Mouse (Mus musculus) testis, adult 2 months (tissue): Measurements from ENCODE around the gene Wfdc12.

Experiments used
- CTCF ChIP-seq: fragments of 200-500 bp; IDR thresholded peaks from 2 replicates; pipeline ENCODE4 v1.5.1; 2012; ENCODE audit warnings: low read depth, mild to moderate bottlenecking, inconsistent platforms, low read length, moderate library complexity; ENCODE audit not compliant: control insufficient read depth, insufficient read depth, insufficient replicate concordance
- POLR2A ChIP-seq: fragments of 200-500 bp; IDR thresholded peaks from 2 replicates; pipeline ENCODE4 v1.6.1; 2012; ENCODE audit warnings: low read depth, mild to moderate bottlenecking, inconsistent platforms, low read length, moderate library complexity; ENCODE audit not compliant: control insufficient read depth

- TF ChIP-seq CTCF (no peak), POLR2A (no peak)
These were observed 48.0 kb upstream of the Wfdc12 start, which contains the start of gene Svs2 for GRCm38 (mm10) chr2:164238366-164238765.
